Mouse (Mus musculus) forebrain, embryonic 11.5 days (tissue): ENCODE data around the gene Tshz3. TPM values are rescaled to one million over a fixed set of nuclear protein-coding genes. Genes with fewer than 3 reads are reported as not detected.

ENCODE experiments used
- ATAC-seq: fragments of 200-750 bp; cut with Nextera tagmentation; replicated peaks from 2 replicates; pipeline ENCODE4 v1.8.0; 2017; ENCODE audit warnings: moderate TSS enrichment; ENCODE audit not compliant: low FRiP score
- DNase-seq: peaks from one replicate; pipeline ENCODE4 v3.0.0-alpha.2; 2017; ENCODE audit warnings: low spot score
- H3K27ac ChIP-seq: fragments of 300-500 bp; sonication (generic); 2 replicates; pipeline ENCODE4 v1.5.1; 2014; ENCODE audit warnings: low read depth, low read length
- H3K27me3 ChIP-seq: fragments of 300-500 bp; sonication (generic); 2 replicates; pipeline ENCODE4 v1.6.1; 2014; ENCODE audit warnings: mild to moderate bottlenecking, low read length, mixed read lengths; ENCODE audit not compliant: control insufficient read depth, insufficient read depth
- H3K36me3 ChIP-seq: fragments of 300-500 bp; sonication (generic); 2 replicates; pipeline ENCODE4 v1.6.1; 2014; ENCODE audit warnings: mild to moderate bottlenecking, low read length, moderate library complexity, mixed read lengths; ENCODE audit not compliant: control insufficient read depth, insufficient read depth
- H3K4me1 ChIP-seq: fragments of 300-500 bp; sonication (generic); replicated peaks from 2 replicates; pipeline ENCODE4 v1.6.1; 2014; ENCODE audit warnings: low read length, mixed read lengths; ENCODE audit not compliant: control insufficient read depth, insufficient read depth
- H3K4me2 ChIP-seq: fragments of 300-500 bp; sonication (generic); 2 replicates; pipeline ENCODE4 v1.6.1; 2014; ENCODE audit warnings: low read depth, mild to moderate bottlenecking, low read length, moderate library complexity, mixed read lengths; ENCODE audit not compliant: severe bottlenecking
- H3K4me3 ChIP-seq: fragments of 300-500 bp; sonication (generic); 2 replicates; pipeline ENCODE4 v1.5.1; 2014; ENCODE audit warnings: low read depth, low read length
- H3K9ac ChIP-seq: fragments of 300-500 bp; sonication (generic); 2 replicates; pipeline ENCODE4 v1.6.1; 2014; ENCODE audit warnings: low read length
- H3K9me3 ChIP-seq: fragments of 300-500 bp; sonication (generic); 2 replicates; pipeline ENCODE4 v1.6.1; 2016; ENCODE audit warnings: low read length, mixed read lengths; ENCODE audit not compliant: control insufficient read depth
- WGBS: fragments of 180-500 bp; shearing (Covaris S2); extraction: QIAGEN DNeasy Blood & Tissue Kit; methylation state at CpG from one replicate; pipeline ENCODE4 v1.1.7; 2014; 5-methylcytosine and 5-hydroxymethylcytosine counted together
- polyA plus RNA-seq: library from polyadenylated mRNA; unstranded; fragments of >200 nt; fragmentation: Nextera tagmentation; extraction: Ambion mirVana; gene quantifications from 2 replicates; pipeline ENCODE4 v1.2.1, GENCODE M21; 2014

Gene Tshz3
- polyA plus RNA-seq, 1 experiment from 2014 or later: 10.0 TPM

DNA sequence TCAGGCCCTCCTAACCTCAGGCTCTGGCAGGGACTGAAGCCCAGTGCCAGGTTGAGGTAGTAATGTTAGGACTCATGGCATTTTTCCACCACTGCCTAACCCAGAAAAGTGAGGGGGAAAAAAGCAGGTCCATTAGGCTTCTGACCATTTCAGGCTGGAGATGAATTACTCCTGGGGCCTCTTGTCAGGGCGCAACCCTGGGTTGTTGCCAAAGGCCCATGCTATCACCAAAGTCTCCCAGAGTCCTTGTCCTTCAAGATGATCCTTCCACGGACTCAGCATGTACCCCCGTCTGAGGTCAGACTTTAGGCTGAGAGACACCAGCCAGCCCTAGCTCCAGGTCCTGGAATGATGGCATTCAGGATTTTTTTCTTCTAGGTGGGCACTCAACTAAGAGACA lies 4.8 kb upstream of the Tshz3 start:
- H3K27me3 ChIP-seq: peaks cover 59% of the 10 kb centered on the region

DNA sequence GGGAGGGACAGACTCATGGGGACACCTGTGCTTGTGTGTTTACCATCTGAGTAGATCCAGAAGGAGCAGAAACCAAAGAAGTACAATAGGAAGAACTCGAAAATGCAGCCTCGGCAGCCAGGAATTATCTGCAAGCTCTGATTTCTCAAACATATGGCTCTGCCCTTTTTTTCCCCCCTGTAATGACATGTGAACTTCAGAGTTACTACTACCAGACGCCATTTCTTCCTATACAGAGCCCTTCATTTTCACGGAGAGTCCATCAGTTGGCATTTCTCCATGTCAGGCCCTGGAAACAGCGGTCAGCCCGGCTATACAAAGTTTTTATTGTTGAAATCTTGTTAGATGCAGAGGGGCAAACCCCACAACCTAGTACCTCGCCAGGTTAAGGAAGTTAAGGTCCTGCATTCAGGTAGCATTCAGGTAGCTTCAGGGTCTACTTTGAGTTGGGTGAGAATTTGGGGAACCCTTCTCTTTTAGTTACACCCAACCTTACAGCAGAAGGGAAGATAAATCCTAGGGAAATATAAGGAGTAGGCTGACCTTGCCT lies 3.2 kb upstream of the Tshz3 start:
- DNase-seq (no peak), ATAC-seq (no peak)
- no peaks in the 10 kb centered on the region for H3K9me3 ChIP-seq
- peaks cover 59% of the 10 kb centered on the region for H3K27me3 ChIP-seq
- 4% methylated on average over 7 of the region's 7 CpGs for WGBS
- no peaks in the 10 kb centered on the region for H3K36me3 ChIP-seq
- peaks cover 17% of the 10 kb centered on the region for H3K4me1 ChIP-seq
- H3K4me3 ChIP-seq: no peak overlapping the region
- H3K27ac ChIP-seq: no peak overlapping the region
- no peak overlapping the region for H3K9ac ChIP-seq
- H3K4me2 ChIP-seq: no peak overlapping the region

More for the DNA sequence above, 4.8 kb upstream of the Tshz3 start:
- H3K36me3 ChIP-seq: no peaks in the 10 kb centered on the region
- H3K4me1 ChIP-seq: peaks cover 14% of the 10 kb centered on the region
- H3K9me3 ChIP-seq: no peaks in the 10 kb centered on the region
- no peak overlapping the region for H3K27ac ChIP-seq
- no peak overlapping the region for H3K4me2 ChIP-seq
- DNase-seq: no peak
- no peak for ATAC-seq
- H3K9ac ChIP-seq: no peak overlapping the region
- no peak overlapping the region for H3K4me3 ChIP-seq
- WGBS: 8% methylated on average over 3 of the region's 3 CpGs

GRCm38 (mm10) chr7:36695276-36695675 lies 2.6 kb upstream of the Tshz3 start:
- under 1% methylated on average over 25 of the region's 25 CpGs for WGBS
- peak overlapping the region; percentile 77 for H3K9ac ChIP-seq
- peak; percentile 68 for DNase-seq
- no peak for ATAC-seq
- peaks cover 53% of the 10 kb centered on the region for H3K27me3 ChIP-seq
- no peaks in the 10 kb centered on the region for H3K9me3 ChIP-seq
- H3K4me1 ChIP-seq: peaks cover 17% of the 10 kb centered on the region
- peak overlapping the region; percentile 99 for H3K4me2 ChIP-seq
- peak overlapping the region; percentile 79 for H3K4me3 ChIP-seq
- no peak overlapping the region for H3K27ac ChIP-seq
- H3K36me3 ChIP-seq: no peaks in the 10 kb centered on the region

- Histone ChIP-seq H3K4me3 (peak overlapping the region; percentile 79), H3K9ac (peak overlapping the region; percentile 77), H3K4me2 (peak overlapping the region; percentile 99), H3K36me3 (no peaks in the 10 kb centered on the region), H3K27me3 (peaks cover 48% of the 10 kb centered on the region), H3K27ac (no peak overlapping the region), H3K9me3 (no peaks in the 10 kb centered on the region), H3K4me1 (peaks cover 15% of the 10 kb centered on the region)
- DNase-seq (peak; percentile 75), ATAC-seq (no peak)
- under 1% methylated on average over 41 of the region's 42 CpGs for WGBS
Observed at GRCm38 (mm10) chr7:36695791-36696241, 2.1 kb upstream of the Tshz3 start.

GRCm38 (mm10) chr7:36696406-36697117 lies 1.4 kb upstream of the Tshz3 start:
- Histone ChIP-seq H3K36me3 (no peaks in the 10 kb centered on the region), H3K27me3 (peaks cover 40% of the 10 kb centered on the region), H3K4me3 (peak overlapping the region; percentile 79), H3K9me3 (no peaks in the 10 kb centered on the region), H3K4me1 (peaks cover 12% of the 10 kb centered on the region; the same call in 1 of the 2 replicates), H3K27ac (no peak overlapping the region), H3K9ac (peak overlapping the region; percentile 77), H3K4me2 (peak overlapping the region; percentile 99)
- ATAC-seq (peak; percentile 37), DNase-seq (peak; percentile 90)
- under 1% methylated on average over 52 of the region's 62 CpGs for WGBS

DNA sequence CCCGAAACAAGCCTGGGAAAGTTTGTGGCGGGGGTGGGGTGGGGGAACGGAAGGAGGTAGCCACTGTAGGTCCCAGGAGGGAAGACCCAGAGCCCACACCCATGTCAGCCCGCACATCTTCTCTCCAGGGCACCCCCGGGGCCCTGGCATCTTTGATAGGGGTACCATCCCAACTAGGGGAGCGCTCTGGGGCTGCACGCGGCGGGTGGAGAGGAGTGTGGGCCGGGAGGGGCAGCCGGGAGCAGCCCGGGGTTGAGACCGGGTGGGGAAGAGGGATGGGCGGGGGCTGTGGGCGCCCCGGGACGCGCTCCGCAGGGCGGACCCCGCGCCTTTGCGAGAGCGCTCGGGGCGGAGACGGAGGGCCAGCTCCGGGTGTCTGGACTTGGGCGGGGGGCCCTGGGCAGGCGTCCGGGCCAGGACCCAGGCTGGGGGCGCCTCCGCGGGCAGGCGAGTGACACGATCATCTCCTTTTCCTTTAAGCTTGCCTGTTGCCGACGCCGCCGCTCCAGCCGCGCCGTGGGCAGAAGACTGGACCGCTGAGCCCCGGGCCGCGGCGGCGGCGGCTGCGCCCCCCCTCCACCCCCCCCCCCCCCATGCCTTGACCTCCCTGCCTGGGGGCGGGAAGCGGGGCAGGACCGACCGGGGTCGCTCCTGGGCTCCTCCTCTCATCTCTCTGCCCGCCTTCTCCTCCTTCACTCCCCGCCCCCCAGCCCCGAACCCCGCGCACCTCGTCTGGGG lies 631 bp upstream of the Tshz3 start:
- Histone ChIP-seq H3K4me2 (peak overlapping the region; percentile 99), H3K27me3 (peaks cover 34% of the 10 kb centered on the region), H3K9ac (peak overlapping the region; percentile 77), H3K4me1 (peaks cover 12% of the 10 kb centered on the region; the same call in 1 of the 2 replicates), H3K36me3 (no peaks in the 10 kb centered on the region), H3K4me3 (peak overlapping the region; percentile 79), H3K27ac (peak overlapping the region; percentile 53; the same call in 1 of the 2 replicates), H3K9me3 (no peaks in the 10 kb centered on the region)
- under 1% methylated on average over 40 of the region's 62 CpGs for WGBS
- peak; percentile 76 for ATAC-seq
- DNase-seq: peak; percentile 90

DNA sequence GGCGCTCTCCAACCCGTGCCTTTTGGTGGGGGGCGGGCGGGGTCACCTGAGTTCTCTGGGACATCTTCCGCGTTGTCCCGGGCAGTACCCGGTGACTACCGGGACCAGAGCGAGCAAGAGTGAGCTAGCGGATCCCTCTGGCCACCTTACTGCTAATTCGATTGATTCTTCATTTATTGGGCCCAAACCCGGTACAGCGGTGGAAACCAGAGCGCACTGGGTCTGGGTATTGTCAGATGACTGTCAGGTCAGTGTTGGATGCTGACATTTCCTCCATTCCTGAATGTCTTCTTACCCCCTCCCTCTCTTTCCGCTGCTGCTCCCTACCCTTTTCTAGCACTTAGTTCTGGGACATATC lies 650 bp downstream of the Tshz3 start:
- Histone ChIP-seq H3K4me2 (peak overlapping the region; percentile 99), H3K4me1 (peaks cover 12% of the 10 kb centered on the region; the same call in 1 of the 2 replicates), H3K9ac (peak overlapping the region; percentile 77), H3K27me3 (peaks cover 21% of the 10 kb centered on the region), H3K4me3 (peak overlapping the region; percentile 79), H3K9me3 (no peaks in the 10 kb centered on the region), H3K27ac (peak overlapping the region; percentile 53), H3K36me3 (no peaks in the 10 kb centered on the region)
- no peak for DNase-seq
- no peak for ATAC-seq
- 0% methylated on average over 16 of the region's 16 CpGs for WGBS

- 10% methylated on average over 18 of the region's 18 CpGs for WGBS
- Histone ChIP-seq H3K4me2 (peak overlapping the region; percentile 99), H3K36me3 (no peaks in the 10 kb centered on the region), H3K27me3 (peaks cover 15% of the 10 kb centered on the region), H3K9me3 (no peaks in the 10 kb centered on the region), H3K27ac (no peak overlapping the region), H3K4me1 (peaks cover 12% of the 10 kb centered on the region; the same call in 1 of the 2 replicates), H3K9ac (peak overlapping the region; percentile 77), H3K4me3 (peak overlapping the region; percentile 79)
- ATAC-seq (no peak), DNase-seq (no peak)
Observed at GRCm38 (mm10) chr7:36699001-36699987, 1.4 kb downstream of the Tshz3 start.
